Mouse (Mus musculus): ENCODE results near the gene Gm17268.

DNA sequence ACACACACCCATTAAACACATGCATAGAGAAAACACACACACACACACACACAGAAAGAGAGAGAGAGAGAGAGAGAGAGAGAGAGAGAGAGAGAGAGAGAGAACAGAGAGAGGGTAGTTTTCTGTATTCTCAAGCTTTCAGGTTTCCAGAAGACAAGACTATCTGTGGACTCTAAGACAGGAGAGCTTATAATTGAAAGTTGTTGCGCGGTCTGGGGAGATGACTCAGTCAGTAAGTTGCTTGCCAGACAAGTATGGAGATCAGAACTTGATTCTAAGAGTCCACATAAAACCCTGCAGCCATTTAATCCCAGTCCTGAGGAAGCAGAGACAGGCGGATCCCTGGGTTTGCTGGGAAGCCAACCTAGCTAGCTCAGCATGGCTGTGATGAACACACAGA lies 39.7 kb downstream of the Gm17268 start:
- TF ChIP-seq POLR2A (IDR thresholded peaks at IDR 0.05; ENCODE audit: extremely low read depth, insufficient read depth, low read length) (no peak), CTCF (IDR thresholded peaks at IDR 0.05; ENCODE audit: extremely low read depth, insufficient read depth, low read length) (no peak)
